Mouse (Mus musculus) kidney, postnatal 0 days (tissue): ENCODE data around the gene Lancl1. TPM values are rescaled to one million over a fixed set of nuclear protein-coding genes. Genes with fewer than 3 reads are reported as not detected.

Experiments used
- ATAC-seq: fragments of 200-750 bp; cut with Nextera tagmentation; replicated peaks from 2 replicates; pipeline ENCODE4 v1.8.0; 2017; ENCODE audit warnings: low read depth, moderate number of reproducible peaks, moderate TSS enrichment, moderate library complexity; ENCODE audit not compliant: low FRiP score
- DNase-seq: peaks from one replicate; pipeline ENCODE4 v3.0.0-alpha.2; 2016; ENCODE audit warnings: low spot score
- H3K27ac ChIP-seq: fragments of 300-500 bp; sonication (generic); 2 replicates; pipeline ENCODE4 v1.5.1; 2014; ENCODE audit warnings: mild to moderate bottlenecking
- H3K27me3 ChIP-seq: fragments of 300-500 bp; sonication (generic); 2 replicates; pipeline ENCODE4 v1.6.1; 2014; ENCODE audit warnings: low read length, mixed read lengths; ENCODE audit not compliant: insufficient read depth
- H3K36me3 ChIP-seq: fragments of 300-500 bp; sonication (generic); 2 replicates; pipeline ENCODE4 v1.6.1; 2014; ENCODE audit warnings: low read length, mixed read lengths; ENCODE audit not compliant: insufficient read depth
- H3K4me1 ChIP-seq: fragments of 300-500 bp; sonication (generic); replicated peaks from 2 replicates; pipeline ENCODE4 v1.6.1; 2014; ENCODE audit warnings: antibody characterized with exemption, low read length, mixed read lengths; ENCODE audit not compliant: insufficient read depth
- H3K4me2 ChIP-seq: fragments of 300-500 bp; sonication (generic); 2 replicates; pipeline ENCODE4 v1.6.1; 2014; ENCODE audit warnings: mild to moderate bottlenecking, low read length, moderate library complexity, mixed read lengths
- H3K4me3 ChIP-seq: fragments of 300-500 bp; sonication (generic); replicated peaks from 2 replicates; pipeline ENCODE4 v1.5.1; 2014; ENCODE audit warnings: low read depth, low read length
- H3K9ac ChIP-seq: fragments of 300-500 bp; sonication (generic); 2 replicates; pipeline ENCODE4 v1.6.1; 2014; ENCODE audit warnings: low read depth, low read length
- H3K9me3 ChIP-seq: fragments of 300-500 bp; sonication (generic); replicated peaks from 2 replicates; pipeline ENCODE4 v1.6.1; 2016; ENCODE audit warnings: low read length, inconsistent platforms, mixed read lengths
- CTCF ChIP-seq: IDR thresholded peaks from 2 replicates; pipeline ENCODE4 v1.5.1; 2016; ENCODE audit warnings: antibody characterized with exemption, low read depth, mild to moderate bottlenecking, moderate library complexity
- WGBS: fragments of 180-500 bp; shearing (Covaris S2); extraction: QIAGEN DNeasy Blood & Tissue Kit; methylation state at CpG from one replicate; pipeline ENCODE4 v1.1.7; 2014; 5-methylcytosine and 5-hydroxymethylcytosine counted together
- polyA plus RNA-seq: library from polyadenylated mRNA; unstranded; fragments of >200 nt; fragmentation: Nextera tagmentation; extraction: Ambion mirVana; gene quantifications from 2 replicates; pipeline ENCODE4 v1.2.1, GENCODE M21; 2015

Gene Lancl1
- polyA plus RNA-seq, 1 experiment from 2014 or later = 92.1 TPM

DNA sequence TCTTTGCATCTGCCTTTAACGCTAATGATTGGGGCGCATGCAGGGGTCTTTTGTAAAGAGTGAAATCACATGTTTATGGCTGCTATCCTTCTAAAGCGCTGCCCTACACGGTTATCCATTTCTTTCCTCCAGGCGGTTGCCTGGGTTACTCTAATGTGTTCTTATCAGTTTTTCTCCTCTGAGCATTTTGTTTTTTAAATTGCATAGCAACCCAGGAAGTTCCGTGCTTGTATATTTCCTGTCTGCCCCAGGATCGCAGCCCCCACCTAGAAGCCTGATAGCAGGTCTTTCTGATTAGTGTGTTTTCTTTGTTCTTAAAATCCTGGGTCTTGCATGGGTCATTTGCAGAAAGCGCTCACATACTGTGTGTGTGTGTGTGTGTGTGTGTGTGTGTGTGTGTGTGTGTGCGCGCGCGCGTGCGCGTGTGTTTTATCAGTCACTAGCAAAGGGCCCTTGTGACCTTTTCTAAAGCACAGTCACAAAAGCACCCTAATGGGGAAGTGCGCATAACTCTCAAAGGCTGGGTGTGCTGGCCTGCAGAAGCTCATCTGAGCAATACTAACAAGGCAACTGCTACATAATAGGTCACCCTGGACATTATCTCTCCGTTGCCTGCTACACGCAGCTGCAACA, 51.0 kb downstream of the Lancl1 start:
- ATAC-seq (no peak), DNase-seq (no peak)
- Histone ChIP-seq H3K27ac (no peak overlapping the region), H3K36me3 (no peaks in the 10 kb centered on the region), H3K27me3 (no peaks in the 10 kb centered on the region), H3K4me1 (no peaks in the 10 kb centered on the region), H3K9me3 (no peaks in the 10 kb centered on the region), H3K4me2 (no peak overlapping the region), H3K4me3 (no peak overlapping the region), H3K9ac (no peak overlapping the region)
- TF ChIP-seq CTCF = no peak
- 81% methylated on average over 18 of the region's 18 CpGs for WGBS

DNA sequence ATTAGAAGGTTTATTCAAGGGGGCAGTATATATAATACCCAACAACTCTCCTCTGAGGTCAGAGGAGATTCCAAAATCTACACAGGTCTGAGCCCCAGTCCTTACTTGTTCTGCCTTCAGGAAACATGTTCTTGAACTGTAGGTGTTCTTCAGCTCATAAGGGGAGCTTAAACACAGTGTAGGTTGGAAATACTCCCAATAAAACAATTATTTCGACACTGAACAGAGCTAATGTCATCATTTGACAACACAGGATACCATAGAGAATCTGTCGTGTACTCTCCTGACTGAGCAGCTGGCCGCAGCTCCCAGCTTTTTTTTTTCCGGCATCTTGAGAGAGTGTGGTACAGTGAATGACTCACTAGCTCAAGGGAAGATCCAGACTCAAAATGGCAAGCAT, 52.8 kb downstream of the Lancl1 start:
- no peak overlapping the region for H3K9ac ChIP-seq
- no peaks in the 10 kb centered on the region for H3K27me3 ChIP-seq
- no peak overlapping the region for H3K4me3 ChIP-seq
- no peak for ATAC-seq
- no peaks in the 10 kb centered on the region for H3K4me1 ChIP-seq
- no peak overlapping the region for H3K27ac ChIP-seq
- H3K36me3 ChIP-seq = no peaks in the 10 kb centered on the region
- no peak overlapping the region for H3K4me2 ChIP-seq
- DNase-seq = no peak
- 65% methylated on average over 4 of the region's 4 CpGs for WGBS
- no peaks in the 10 kb centered on the region for H3K9me3 ChIP-seq
- TF ChIP-seq CTCF = no peak

DNA sequence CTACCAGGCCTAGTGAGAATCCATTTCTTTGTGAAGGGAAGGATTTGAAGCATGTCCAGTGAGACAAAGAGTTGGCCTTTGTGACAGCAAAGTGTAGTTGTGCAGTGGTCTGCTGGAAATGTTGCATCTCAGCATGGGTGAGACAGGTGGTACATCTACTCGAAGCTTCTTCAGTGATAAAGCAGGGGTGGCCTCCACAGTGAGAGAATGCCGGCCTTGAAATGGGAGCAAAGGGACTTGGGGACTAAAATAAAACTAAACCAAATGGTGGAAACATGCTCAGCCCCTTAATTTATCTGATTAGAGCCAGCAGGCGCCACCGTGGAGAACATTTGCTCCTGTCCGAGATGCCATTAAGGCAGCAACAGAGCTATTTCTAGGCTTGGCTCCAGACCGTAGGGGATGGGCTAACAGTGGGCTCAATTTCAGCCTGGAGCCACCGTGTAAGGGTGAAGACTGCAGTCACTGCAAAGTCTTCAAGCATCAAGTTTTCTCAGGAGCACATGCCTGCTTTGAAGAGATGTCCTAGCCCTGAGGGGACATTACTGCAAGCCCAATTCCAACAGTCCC, 53.5 kb downstream of the Lancl1 start:
- Histone ChIP-seq H3K27me3 (no peaks in the 10 kb centered on the region), H3K4me2 (no peak overlapping the region), H3K27ac (no peak overlapping the region), H3K9ac (no peak overlapping the region), H3K4me1 (no peaks in the 10 kb centered on the region), H3K36me3 (no peaks in the 10 kb centered on the region), H3K9me3 (no peaks in the 10 kb centered on the region), H3K4me3 (no peak overlapping the region)
- ATAC-seq (no peak), DNase-seq (no peak)
- TF ChIP-seq CTCF = no peak
- WGBS = 28% methylated on average over 7 of the region's 7 CpGs

DNA sequence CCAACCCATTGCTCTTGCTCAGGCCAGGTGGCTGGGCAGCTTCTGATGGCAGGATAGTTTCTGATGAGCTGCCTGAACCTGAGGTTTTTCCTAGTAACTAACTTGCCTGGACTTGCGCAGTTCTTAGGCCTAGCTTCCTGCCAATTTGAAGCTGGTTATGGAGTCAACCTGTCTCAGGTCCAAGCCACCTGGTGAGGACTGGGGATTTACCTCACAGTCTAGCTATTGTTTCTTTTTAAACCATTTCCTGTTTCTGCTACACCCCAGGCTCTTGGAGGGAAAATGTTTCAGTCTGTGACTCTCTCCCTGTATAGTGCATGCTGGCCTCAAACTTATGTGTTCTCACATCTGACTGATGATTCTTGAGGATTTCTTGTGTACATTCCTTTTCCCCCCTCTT, 58.5 kb downstream of the Lancl1 start:
- Histone ChIP-seq H3K36me3 (no peaks in the 10 kb centered on the region), H3K4me2 (no peak overlapping the region), H3K4me1 (no peaks in the 10 kb centered on the region), H3K9me3 (no peaks in the 10 kb centered on the region), H3K4me3 (no peak overlapping the region), H3K27ac (no peak overlapping the region), H3K9ac (no peak overlapping the region), H3K27me3 (no peaks in the 10 kb centered on the region)
- DNase-seq = no peak
- WGBS = 88% methylated on average over 1 of the region's 1 CpGs
- no peak for TF ChIP-seq CTCF
- ATAC-seq = no peak

DNA sequence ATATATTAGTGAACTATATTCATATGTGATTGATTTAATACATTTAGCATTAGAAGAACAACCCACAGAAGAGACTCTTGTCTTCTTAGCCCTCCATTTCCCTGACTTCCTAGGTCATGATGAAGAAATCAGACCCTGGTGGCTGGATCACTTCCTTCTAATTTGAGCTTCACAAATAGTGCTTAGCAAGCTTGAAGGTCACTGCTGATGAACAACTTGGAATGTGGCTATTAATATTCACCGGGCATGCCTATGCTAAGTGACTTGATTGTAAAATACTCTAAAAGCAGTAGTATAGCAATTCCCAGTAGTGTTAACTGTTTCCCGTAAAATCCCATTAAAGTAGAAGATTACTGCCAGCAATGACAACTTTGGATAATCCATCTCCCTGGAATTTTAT, 63.2 kb downstream of the Lancl1 start:
- H3K4me2 ChIP-seq = no peak overlapping the region
- TF ChIP-seq CTCF = no peak
- H3K27ac ChIP-seq = no peak overlapping the region
- H3K9ac ChIP-seq = no peak overlapping the region
- no peaks in the 10 kb centered on the region for H3K9me3 ChIP-seq
- DNase-seq (no peak), ATAC-seq (no peak)
- no peaks in the 10 kb centered on the region for H3K27me3 ChIP-seq
- no peaks in the 10 kb centered on the region for H3K36me3 ChIP-seq
- H3K4me3 ChIP-seq = no peak overlapping the region
- no peaks in the 10 kb centered on the region for H3K4me1 ChIP-seq
- 70% methylated on average over 2 of the region's 2 CpGs for whole genome bisulfite sequencing

DNA sequence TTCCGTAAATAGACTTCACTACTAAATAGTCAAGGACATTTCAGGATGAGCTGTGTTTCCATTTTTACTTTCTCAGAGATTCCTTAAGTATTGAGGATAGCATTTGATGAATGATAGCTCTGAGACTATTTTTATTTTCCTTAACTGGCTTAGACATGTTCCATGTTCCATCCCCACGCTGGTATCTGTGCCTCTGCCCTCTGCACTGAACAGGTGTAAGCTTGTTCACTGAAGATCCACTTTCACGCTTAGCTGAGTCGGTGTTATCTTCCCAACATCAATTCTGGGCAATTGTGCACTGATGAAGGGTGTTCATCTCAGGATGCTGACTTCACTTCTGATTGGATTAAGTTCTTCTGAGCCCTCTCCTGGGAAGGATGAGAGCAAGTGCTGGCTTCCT, 73.8 kb downstream of the Lancl1 start:
- Histone ChIP-seq H3K36me3 (no peaks in the 10 kb centered on the region), H3K4me1 (no peaks in the 10 kb centered on the region), H3K27me3 (no peaks in the 10 kb centered on the region), H3K9me3 (no peaks in the 10 kb centered on the region), H3K9ac (no peak overlapping the region), H3K4me3 (no peak overlapping the region), H3K4me2 (no peak overlapping the region), H3K27ac (no peak overlapping the region)
- DNase-seq (no peak), ATAC-seq (no peak)
- 59% methylated on average over 4 of the region's 4 CpGs for WGBS
- TF ChIP-seq CTCF = no peak
